11 mouse cellular contexts compared by ENCODE assay signal in the genomic region with DNA sequence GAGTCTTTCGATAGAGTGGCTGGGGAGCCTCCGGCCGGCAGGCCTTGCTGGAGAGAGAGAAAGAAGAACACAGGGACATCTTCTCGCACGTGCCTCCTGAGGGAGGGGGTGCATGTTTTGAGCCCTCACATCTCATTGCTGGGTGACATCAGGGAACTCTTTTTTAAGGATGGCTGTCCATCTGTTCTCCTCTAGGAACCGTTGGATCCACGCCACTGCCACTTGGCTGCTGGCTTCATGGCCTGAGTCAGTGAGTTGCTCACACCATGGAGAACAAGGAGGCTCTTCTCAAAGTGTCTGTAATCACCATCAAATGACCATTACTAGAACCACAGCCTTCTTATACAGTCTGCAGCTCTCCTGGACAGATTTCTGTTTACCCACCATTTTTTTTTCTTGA.
DNase-seq lines count a peak whose midpoint lies in the region; ATAC-seq and TF ChIP-seq lines count a peak whose summit lies in the region.
"Had no signal": no experiment of that assay in that cellular context is flagged by ENCODE, and none has a peak within 500 bp of the region (broad histone marks: within the 10 kb centered on the region; RNA-seq: fewer than 3 reads in every experiment).

No protein-coding gene starts in this region.

- intact Hi-C loops in left cerebral cortex, postnatal 4 days (cut with DNase I) = no loop called here
- intact Hi-C loops in left cerebral cortex, adult 2 months (cut with DNase I) = no loop called here

- H3K4me1 ChIP-seq in heart, embryonic 13.5 days = peaks cover 57% of the 10 kb centered on the region

- ATAC-seq in cerebellum, adult (ENCODE audit: insufficient number of reproducible peaks, low FRiP score, low TSS enrichment) = peak; percentile 87
- ATAC-seq in heart, embryonic 13.5 days (ENCODE audit: extremely low read depth, insufficient number of reproducible peaks, low FRiP score, low TSS enrichment) = no peak

- H3K27me3 ChIP-seq in heart, embryonic 13.5 days (replicated peaks) = no peaks in the 10 kb centered on the region
- H3K27me3 ChIP-seq: limb, embryonic 15.5 days had no signal

- H3K4me2 ChIP-seq in heart, embryonic 13.5 days = peak overlapping the region; percentile 58
- H3K4me2 ChIP-seq: limb, embryonic 15.5 days; midbrain, embryonic 11.5 days had no signal

- 88% methylated on average over 7 of the region's 7 CpGs for WGBS in heart, embryonic 13.5 days

- peak; percentile 73 for DNase-seq in left cerebral cortex, postnatal 4 days
- DNase-seq in left cerebral cortex, adult 2 months (ENCODE audit: extremely low spot score in 1 of 2, low spot score in 2 of 2) = no peak
- peak; percentile 86 to 92 for DNase-seq in cerebellum, postnatal 25 days
- DNase-seq in testis, postnatal 14 days (ENCODE audit: low spot score) = no peak
- DNase-seq in spleen, postnatal 4 days (ENCODE audit: low spot score in 2 of 2) = no peak
- DNase-seq in embryo, embryonic 11 days = no peak
- DNase-seq: kidney, postnatal 4 days had no signal

- no peaks in the 10 kb centered on the region for H3K9me3 ChIP-seq in heart, embryonic 13.5 days
- H3K9me3 ChIP-seq: limb, embryonic 15.5 days had no signal

- no peaks in the 10 kb centered on the region for H3K36me3 ChIP-seq in heart, embryonic 13.5 days
- H3K36me3 ChIP-seq: limb, embryonic 15.5 days had no signal

- no peak for TF ChIP-seq CTCF in left cerebral cortex, adult 2 months (IDR thresholded peaks at IDR 0.05)

- no peak overlapping the region for H3K9ac ChIP-seq in heart, embryonic 13.5 days
- H3K9ac ChIP-seq: limb, embryonic 15.5 days had no signal

- H3K27ac ChIP-seq in left cerebral cortex, adult 2 months = no peak overlapping the region
- peak overlapping the region; percentile 59 for H3K27ac ChIP-seq in heart, embryonic 13.5 days (replicated peaks)
- H3K27ac ChIP-seq: limb, embryonic 15.5 days had no signal

- no peak overlapping the region for H3K4me3 ChIP-seq in left cerebral cortex, adult 2 months
- H3K4me3 ChIP-seq in heart, embryonic 13.5 days = no peak overlapping the region
- H3K4me3 ChIP-seq: limb, embryonic 15.5 days had no signal

Comparison
In these comparisons a context has a peak if more than half of its experiments do, and no peak if none do; other contexts are left out.
1. DNase-seq: peak in left cerebral cortex, postnatal 4 days (single experiment) and cerebellum, postnatal 25 days (2 of 2); none in left cerebral cortex, adult 2 months (0 of 2), testis, postnatal 14 days (single experiment), spleen, postnatal 4 days (0 of 2) and embryo, embryonic 11 days (single experiment).